Mouse (Mus musculus) ES-Bruce4 (cell line): ENCODE measurements around the gene Erc2. TPM values are rescaled to one million over a fixed set of nuclear protein-coding genes. Genes with fewer than 3 reads are reported as not detected.

Experiments used
- H3K27ac ChIP-seq: 2 replicates; pipeline ENCODE4 v1.5.1; 2012; ENCODE audit warnings: low read length, inconsistent platforms; ENCODE audit not compliant: insufficient read depth
- H3K27me3 ChIP-seq: 2 replicates; pipeline ENCODE4 v1.6.1; 2012; ENCODE audit warnings: mild to moderate bottlenecking, low read length, inconsistent platforms; ENCODE audit not compliant: control insufficient read depth, poor library complexity, insufficient read depth, severe bottlenecking
- H3K36me3 ChIP-seq: 2 replicates; pipeline ENCODE4 v1.6.1; 2012; ENCODE audit warnings: inconsistent platforms, mild to moderate bottlenecking, low read length, moderate library complexity; ENCODE audit not compliant: control insufficient read depth, poor library complexity, insufficient read depth, severe bottlenecking
- H3K4me1 ChIP-seq: one replicate; pipeline ENCODE4 v1.8.1; 2011; ENCODE audit warnings: low read length; ENCODE audit not compliant: control insufficient read depth, insufficient read depth
- H3K4me3 ChIP-seq: 2 replicates; pipeline ENCODE4 v1.5.1; 2011; ENCODE audit warnings: low read depth, mild to moderate bottlenecking, low read length
- H3K9ac ChIP-seq: 2 replicates; pipeline ENCODE4 v1.6.1; 2012; ENCODE audit warnings: low read depth, mild to moderate bottlenecking, inconsistent platforms; ENCODE audit not compliant: poor library complexity, severe bottlenecking
- H3K9me3 ChIP-seq: replicated peaks from 2 replicates; pipeline ENCODE4 v1.6.1; 2012; ENCODE audit warnings: mild to moderate bottlenecking, low read length, inconsistent platforms; ENCODE audit not compliant: control insufficient read depth, poor library complexity, insufficient read depth, severe bottlenecking
- CTCF ChIP-seq: IDR thresholded peaks from one replicate; pipeline ENCODE4 v1.8.1; 2011; ENCODE audit warnings: low read depth, low read length
- EP300 ChIP-seq: IDR thresholded peaks from 2 replicates; pipeline ENCODE4 v1.6.1; 2011; ENCODE audit warnings: low read depth, low read length; ENCODE audit not compliant: insufficient read depth
- POLR2A ChIP-seq: IDR thresholded peaks from one replicate; pipeline ENCODE4 v1.8.1; 2011; ENCODE audit warnings: low read length; ENCODE audit not compliant: insufficient read depth
- polyA plus RNA-seq: library from polyadenylated mRNA; stranded (reverse); fragments of >200 nt; gene quantifications from 2 replicates; pipeline ENCODE4 v1.2.4, GENCODE M21; 2011; ENCODE audit warnings: low read depth; ENCODE audit not compliant: missing spikeins, insufficient read depth, insufficient read length

Gene Erc2
- polyA plus RNA-seq, 1 experiment, result 10.0 TPM

DNA sequence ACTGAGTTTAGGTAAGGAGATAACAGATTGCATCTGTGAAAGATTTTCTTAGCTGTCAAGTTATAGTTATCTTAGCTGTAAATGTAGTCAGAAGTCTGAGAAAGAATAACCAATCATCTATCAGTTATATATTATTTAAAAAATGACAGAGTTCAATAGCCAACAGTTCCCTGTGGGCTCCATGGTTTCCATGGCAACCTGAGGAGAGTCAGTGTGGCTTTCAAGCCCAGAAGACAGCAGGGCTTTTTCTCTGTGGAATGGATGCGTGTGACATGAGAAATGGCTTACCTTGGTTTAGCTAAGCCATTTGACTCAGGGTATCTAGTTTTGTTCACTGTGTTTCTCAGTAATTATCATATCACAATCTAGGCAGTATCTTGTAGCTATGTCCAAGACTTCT, 117.2 kb downstream of the Erc2 start:
- Histone ChIP-seq H3K27ac (no peak overlapping the region), H3K9ac (no peak overlapping the region), H3K4me3 (no peak overlapping the region), H3K4me1 (peaks cover 1% of the 10 kb centered on the region), H3K27me3 (no peaks in the 10 kb centered on the region), H3K36me3 (no peaks in the 10 kb centered on the region), H3K9me3 (no peaks in the 10 kb centered on the region)
- TF ChIP-seq POLR2A (no peak), CTCF (no peak), EP300 (no peak)

DNA sequence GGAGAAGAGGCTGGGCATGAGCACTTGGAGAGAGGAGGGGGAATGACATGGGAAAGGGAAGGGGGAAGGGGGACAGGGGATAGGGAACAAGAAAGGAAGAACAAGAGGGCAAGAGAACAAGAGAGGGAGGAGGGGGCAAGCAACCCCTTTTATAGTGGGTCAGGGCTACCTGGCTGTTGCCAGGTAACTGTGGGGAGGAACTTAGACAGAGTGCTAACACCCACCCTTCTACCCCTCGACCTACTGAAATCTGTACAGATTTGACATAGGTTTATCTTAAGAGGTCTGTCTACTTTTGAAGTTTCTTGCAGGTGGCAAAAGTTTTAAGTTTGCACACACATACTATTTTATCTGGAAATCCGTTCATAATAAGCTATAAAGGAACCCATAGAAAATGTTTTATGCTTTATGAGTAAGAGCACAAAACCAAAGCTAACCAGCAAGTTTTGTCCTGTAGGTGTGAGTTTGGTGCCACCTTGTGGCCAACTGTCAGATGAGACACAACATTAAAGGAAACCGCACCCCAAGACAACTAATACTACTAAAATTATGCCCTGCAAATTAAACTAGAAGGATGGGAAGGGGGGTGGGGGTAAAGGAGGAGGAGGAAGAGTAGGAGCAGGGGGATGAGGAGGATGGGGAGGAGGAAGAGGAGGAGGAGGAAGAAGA, 119.2 kb downstream of the Erc2 start:
- Histone ChIP-seq H3K4me1 (peaks cover 1% of the 10 kb centered on the region), H3K9ac (no peak overlapping the region), H3K27me3 (no peaks in the 10 kb centered on the region), H3K27ac (no peak overlapping the region), H3K36me3 (no peaks in the 10 kb centered on the region), H3K9me3 (no peaks in the 10 kb centered on the region), H3K4me3 (no peak overlapping the region)
- TF ChIP-seq EP300 (no peak), POLR2A (no peak), CTCF (peak; percentile 4)

DNA sequence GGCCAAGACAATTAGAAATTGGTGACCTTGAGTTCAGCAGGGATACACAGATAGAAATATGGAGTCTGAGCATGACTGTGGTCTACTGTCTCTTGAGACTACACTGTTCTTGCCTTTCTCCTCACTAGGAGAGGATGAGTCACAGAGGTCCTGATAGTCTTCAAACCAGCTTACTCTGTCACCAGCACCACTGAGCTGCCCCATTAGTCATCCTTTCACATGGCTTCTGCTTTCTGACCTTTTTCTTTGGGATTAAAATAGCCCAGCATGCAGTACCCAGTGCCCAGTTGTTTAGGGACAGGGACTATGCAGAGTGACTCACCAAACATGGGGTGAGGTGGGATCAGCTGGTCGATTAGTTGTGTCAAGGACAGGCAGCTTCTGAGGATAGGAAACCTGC, 132.1 kb downstream of the Erc2 start:
- H3K9ac ChIP-seq, result no peak overlapping the region
- TF ChIP-seq CTCF, result no peak
- TF ChIP-seq POLR2A, result no peak
- no peak for TF ChIP-seq EP300
- no peaks in the 10 kb centered on the region for H3K9me3 ChIP-seq
- H3K4me1 ChIP-seq, result no peaks in the 10 kb centered on the region
- H3K27ac ChIP-seq, result no peak overlapping the region
- H3K36me3 ChIP-seq, result no peaks in the 10 kb centered on the region
- H3K4me3 ChIP-seq, result no peak overlapping the region
- no peaks in the 10 kb centered on the region for H3K27me3 ChIP-seq

DNA sequence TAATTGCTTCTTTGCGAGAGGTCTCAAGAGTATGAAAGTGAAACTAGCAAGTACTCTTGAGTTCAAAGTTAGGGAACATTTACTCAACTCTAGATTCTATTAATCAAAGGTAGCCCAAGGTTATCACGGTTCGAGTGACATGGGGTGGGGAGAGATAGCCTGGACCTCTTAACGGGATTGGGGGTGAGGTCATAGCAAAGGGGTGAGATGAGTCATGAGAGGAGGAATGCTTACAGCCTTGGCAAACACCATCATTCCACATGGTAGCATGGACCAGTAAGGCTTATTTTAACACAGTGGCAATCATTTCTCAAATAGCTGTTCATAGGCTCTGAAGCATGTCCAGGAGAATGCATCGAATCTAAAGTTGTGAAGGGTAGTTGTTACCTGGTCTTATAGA, 134.7 kb downstream of the Erc2 start:
- no peaks in the 10 kb centered on the region for H3K27me3 ChIP-seq
- H3K4me3 ChIP-seq, result no peak overlapping the region
- no peaks in the 10 kb centered on the region for H3K4me1 ChIP-seq
- H3K9ac ChIP-seq, result no peak overlapping the region
- no peak overlapping the region for H3K27ac ChIP-seq
- no peak for TF ChIP-seq POLR2A
- TF ChIP-seq CTCF, result no peak
- TF ChIP-seq EP300, result no peak
- no peaks in the 10 kb centered on the region for H3K9me3 ChIP-seq
- H3K36me3 ChIP-seq, result no peaks in the 10 kb centered on the region

DNA sequence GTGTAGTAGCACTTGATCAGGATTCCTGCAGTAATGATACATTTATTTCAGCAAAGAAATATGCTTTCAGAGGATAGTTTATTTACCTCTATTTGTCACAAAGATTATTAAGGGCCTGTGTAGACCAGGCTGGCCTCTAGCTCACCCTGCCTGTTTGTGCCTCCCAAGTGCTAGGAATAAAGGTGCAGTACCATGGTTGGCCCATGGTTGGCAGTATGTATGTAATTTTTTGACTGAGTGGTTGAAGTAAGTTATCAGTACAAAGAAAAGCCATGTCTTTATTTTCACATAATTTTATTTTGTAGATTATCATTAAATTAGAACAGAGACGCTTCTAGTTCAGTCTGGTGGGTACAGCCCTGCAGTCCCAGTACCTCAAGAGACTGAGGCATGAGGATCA, 136.0 kb downstream of the Erc2 start:
- Histone ChIP-seq H3K36me3 (no peaks in the 10 kb centered on the region), H3K9ac (no peak overlapping the region), H3K4me3 (no peak overlapping the region), H3K27me3 (no peaks in the 10 kb centered on the region), H3K4me1 (no peaks in the 10 kb centered on the region), H3K27ac (no peak overlapping the region), H3K9me3 (no peaks in the 10 kb centered on the region)
- no peak for TF ChIP-seq EP300
- no peak for TF ChIP-seq POLR2A
- TF ChIP-seq CTCF, result no peak

DNA sequence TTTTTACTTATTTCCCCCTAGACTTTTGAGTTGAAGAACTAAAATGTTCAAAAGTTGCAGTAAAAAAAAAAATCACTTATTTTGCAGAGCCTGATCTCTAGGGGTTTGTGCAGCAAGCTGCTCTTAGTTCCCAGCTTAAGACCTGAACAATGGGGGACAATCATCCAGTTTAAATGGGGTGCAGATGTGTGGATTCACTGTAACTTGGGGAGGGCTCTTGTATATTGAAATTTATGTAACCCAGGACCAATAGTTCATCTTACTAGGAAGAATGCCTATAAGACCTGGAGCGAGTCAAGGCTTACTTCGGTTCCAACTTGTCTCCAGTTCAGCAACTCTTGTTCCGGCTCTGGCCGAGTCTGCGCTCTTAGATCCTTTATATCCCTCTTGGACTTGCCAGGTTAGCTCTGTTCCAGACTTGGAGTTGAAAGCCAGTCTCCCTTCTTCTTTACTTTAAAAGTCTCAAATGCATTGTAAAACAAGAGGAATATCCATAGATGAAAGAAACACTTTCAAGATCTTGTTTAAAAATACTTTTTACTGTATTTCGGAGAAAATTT, 136.9 kb downstream of the Erc2 start:
- no peaks in the 10 kb centered on the region for H3K27me3 ChIP-seq
- H3K27ac ChIP-seq, result no peak overlapping the region
- H3K9me3 ChIP-seq, result no peaks in the 10 kb centered on the region
- no peaks in the 10 kb centered on the region for H3K36me3 ChIP-seq
- no peaks in the 10 kb centered on the region for H3K4me1 ChIP-seq
- TF ChIP-seq EP300, result no peak
- no peak overlapping the region for H3K9ac ChIP-seq
- H3K4me3 ChIP-seq, result no peak overlapping the region
